Mouse (Mus musculus): ENCODE data around the gene Iqcf1. TPM values are rescaled to one million over a fixed set of nuclear protein-coding genes. Genes with fewer than 3 reads are reported as not detected.

Iqcf1 gene
- total and polyA plus RNA-seq, 2 experiments from 2014 or later = not detected

DNA sequence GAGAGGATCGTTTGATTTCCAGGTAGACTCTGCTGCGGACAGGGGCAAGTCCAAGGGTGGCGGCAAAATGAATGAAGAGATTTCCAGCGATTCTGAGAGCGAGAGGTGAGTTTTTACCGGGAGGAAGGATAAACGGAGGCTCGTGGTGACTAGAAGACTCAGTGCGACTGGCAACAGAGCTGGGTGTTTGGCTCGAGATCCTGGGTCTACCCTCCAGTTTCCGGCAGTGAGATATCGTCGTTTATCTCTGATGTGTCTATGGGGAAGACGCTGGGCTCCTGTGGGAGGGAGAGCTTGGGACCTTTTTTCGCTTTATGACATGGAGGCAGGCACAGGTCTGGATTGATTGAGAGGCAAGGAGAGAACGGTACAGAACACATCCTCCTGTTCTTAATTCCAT lies 22.1 kb upstream of the Iqcf1 start:
- H3K4me1 ChIP-seq (ENCODE audit: insufficient read depth, low read length) = peaks cover 5% of the 10 kb centered on the region; the same call in 1 of the 2 replicates
- peak overlapping the region; percentile 58 for H3K4me3 ChIP-seq (ENCODE audit: low read depth, low read length)
- H3K9me3 ChIP-seq (ENCODE audit: low read length) = no peaks in the 10 kb centered on the region
- H3K4me2 ChIP-seq (ENCODE audit: low read depth, low read length, poor library complexity, severe bottlenecking) = peak overlapping the region; percentile 61
- no peak for DNase-seq (ENCODE audit: low spot score)
- 6% methylated on average over 16 of the region's 16 CpGs for WGBS
- peaks cover 14% of the 10 kb centered on the region for H3K36me3 ChIP-seq (ENCODE audit: insufficient read depth, low read length)
- 0 out of 2 replicates have a peak overlapping the region, but pooled peaks have one; percentile 21 for H3K27ac ChIP-seq (ENCODE audit: low read depth, low read length)
- peak overlapping the region; percentile 62 for H3K9ac ChIP-seq (replicated peaks; ENCODE audit: low read length, poor library complexity, severe bottlenecking)
- TF ChIP-seq CTCF (IDR thresholded peaks at IDR 0.05) = no peak
- ATAC-seq (ENCODE audit: low FRiP score) = no peak
- no peaks in the 10 kb centered on the region for H3K27me3 ChIP-seq (ENCODE audit: insufficient read depth, low read length)

DNA sequence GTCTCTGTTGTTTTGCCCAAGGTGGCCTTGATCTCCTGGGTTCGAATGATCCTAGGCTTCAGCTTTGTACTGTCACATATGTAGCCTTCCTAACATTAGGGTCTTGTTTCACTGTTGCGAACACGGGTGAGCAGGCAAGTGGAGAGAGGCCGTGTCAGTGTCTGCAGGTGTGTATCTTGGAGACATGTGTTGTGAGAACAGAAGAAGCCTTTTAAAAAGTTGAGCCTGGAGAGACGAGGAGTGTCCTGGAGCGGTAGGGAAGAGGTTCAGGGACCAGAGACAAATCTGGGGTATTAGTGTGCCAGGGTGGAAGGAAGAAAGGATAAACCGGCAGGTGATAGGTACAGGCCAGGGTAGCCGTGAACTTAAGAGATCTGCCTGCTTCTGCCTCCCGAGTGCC lies 21.7 kb upstream of the Iqcf1 start:
- peak overlapping the region; percentile 58 for H3K4me3 ChIP-seq (ENCODE audit: low read depth, low read length)
- DNase-seq (ENCODE audit: low spot score) = no peak
- ATAC-seq (ENCODE audit: low FRiP score) = no peak
- H3K27me3 ChIP-seq (ENCODE audit: insufficient read depth, low read length) = no peaks in the 10 kb centered on the region
- peaks cover 19% of the 10 kb centered on the region for H3K36me3 ChIP-seq (ENCODE audit: insufficient read depth, low read length)
- peaks cover 5% of the 10 kb centered on the region; the same call in 1 of the 2 replicates for H3K4me1 ChIP-seq (ENCODE audit: insufficient read depth, low read length)
- peak overlapping the region; percentile 62; the same call in 1 of the 2 replicates for H3K9ac ChIP-seq (replicated peaks; ENCODE audit: low read length, poor library complexity, severe bottlenecking)
- 85% methylated on average over 9 of the region's 9 CpGs for WGBS
- H3K9me3 ChIP-seq (ENCODE audit: low read length) = no peaks in the 10 kb centered on the region
- peak overlapping the region; percentile 61 for H3K4me2 ChIP-seq (ENCODE audit: low read depth, low read length, poor library complexity, severe bottlenecking)
- H3K27ac ChIP-seq (ENCODE audit: low read depth, low read length) = no peak overlapping the region
- no peak for TF ChIP-seq CTCF (IDR thresholded peaks at IDR 0.05)

DNA sequence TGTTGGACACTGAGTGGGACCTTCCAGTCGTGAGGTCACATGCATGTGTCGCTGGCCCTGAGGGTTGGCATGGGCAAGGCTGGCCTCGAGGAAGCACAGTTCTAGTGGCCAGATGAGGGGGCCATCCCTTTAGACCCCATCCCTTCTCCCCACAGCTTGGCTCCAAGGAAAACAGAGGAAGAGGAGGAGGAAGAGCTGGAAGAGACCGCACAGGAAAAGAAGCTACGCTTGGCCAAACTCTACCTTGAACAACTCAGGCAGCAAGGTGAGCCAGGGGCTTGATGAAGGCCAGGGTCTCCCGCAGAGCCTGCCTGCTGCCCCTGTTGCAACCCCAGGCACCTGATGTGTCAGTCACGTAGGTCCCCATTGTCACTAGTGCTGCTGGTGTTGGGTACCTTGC lies 19.2 kb upstream of the Iqcf1 start:
- no peak overlapping the region for H3K4me3 ChIP-seq (ENCODE audit: low read depth, low read length)
- no peak overlapping the region for H3K9ac ChIP-seq (replicated peaks; ENCODE audit: low read length, poor library complexity, severe bottlenecking)
- peaks cover 41% of the 10 kb centered on the region for H3K36me3 ChIP-seq (ENCODE audit: insufficient read depth, low read length)
- DNase-seq (ENCODE audit: low spot score) (no peak), ATAC-seq (ENCODE audit: low FRiP score) (no peak)
- no peak overlapping the region for H3K27ac ChIP-seq (ENCODE audit: low read depth, low read length)
- TF ChIP-seq CTCF (IDR thresholded peaks at IDR 0.05) = no peak
- no peaks in the 10 kb centered on the region for H3K27me3 ChIP-seq (ENCODE audit: insufficient read depth, low read length)
- no peak overlapping the region for H3K4me2 ChIP-seq (ENCODE audit: low read depth, low read length, poor library complexity, severe bottlenecking)
- WGBS = 97% methylated on average over 7 of the region's 7 CpGs
- peaks cover 5% of the 10 kb centered on the region; the same call in 1 of the 2 replicates for H3K4me1 ChIP-seq (ENCODE audit: insufficient read depth, low read length)
- H3K9me3 ChIP-seq (ENCODE audit: low read length) = no peaks in the 10 kb centered on the region

DNA sequence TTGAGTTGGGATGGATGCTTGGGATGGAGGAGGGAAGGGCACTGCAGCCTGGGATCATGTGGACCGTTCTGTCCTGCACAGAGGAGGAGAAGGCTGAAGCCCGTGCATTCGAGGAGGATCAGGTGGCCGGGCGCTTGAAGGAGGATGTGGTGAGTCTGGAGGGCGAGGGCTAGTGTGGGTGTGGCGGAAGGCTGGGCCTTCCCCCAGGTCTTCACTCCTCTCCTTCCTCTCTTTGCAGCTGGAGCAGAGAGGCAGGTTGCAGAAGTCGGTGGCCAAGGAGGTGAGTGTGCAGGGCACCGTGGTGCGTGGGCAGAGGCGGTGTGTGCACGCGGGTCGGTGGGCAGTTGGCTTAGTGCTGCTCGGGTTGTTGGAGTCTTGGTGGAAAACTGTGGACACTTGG lies 18.7 kb upstream of the Iqcf1 start:
- 98% methylated on average over 15 of the region's 15 CpGs for WGBS
- H3K9ac ChIP-seq (replicated peaks; ENCODE audit: low read length, poor library complexity, severe bottlenecking) = no peak overlapping the region
- no peak overlapping the region for H3K4me2 ChIP-seq (ENCODE audit: low read depth, low read length, poor library complexity, severe bottlenecking)
- H3K4me1 ChIP-seq (ENCODE audit: insufficient read depth, low read length) = peaks cover 5% of the 10 kb centered on the region; the same call in 1 of the 2 replicates
- ATAC-seq (ENCODE audit: low FRiP score) (no peak), DNase-seq (ENCODE audit: low spot score) (no peak)
- no peaks in the 10 kb centered on the region for H3K9me3 ChIP-seq (ENCODE audit: low read length)
- TF ChIP-seq CTCF (IDR thresholded peaks at IDR 0.05) = no peak
- peaks cover 44% of the 10 kb centered on the region for H3K36me3 ChIP-seq (ENCODE audit: insufficient read depth, low read length)
- no peaks in the 10 kb centered on the region for H3K27me3 ChIP-seq (ENCODE audit: insufficient read depth, low read length)
- no peak overlapping the region for H3K27ac ChIP-seq (ENCODE audit: low read depth, low read length)
- H3K4me3 ChIP-seq (ENCODE audit: low read depth, low read length) = no peak overlapping the region

DNA sequence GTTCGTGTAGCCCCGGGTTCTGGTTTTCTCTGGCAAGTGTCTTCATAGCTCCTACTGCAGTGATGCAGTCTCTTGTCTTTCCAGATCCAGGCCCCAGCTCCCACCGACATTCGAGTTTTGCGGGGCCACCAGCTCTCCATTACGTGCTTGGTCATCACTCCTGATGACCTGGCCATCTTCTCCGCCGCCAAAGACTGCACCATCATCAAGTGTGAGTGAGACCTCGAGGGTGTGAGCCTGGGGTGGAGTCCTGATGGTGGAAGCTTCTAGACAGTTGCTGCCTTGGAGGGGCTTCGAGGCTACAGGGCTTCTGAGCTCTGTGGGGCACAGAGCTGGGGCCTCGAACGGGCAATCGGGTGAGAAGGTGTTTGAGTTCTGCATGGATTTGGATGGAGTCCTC lies 18.1 kb upstream of the Iqcf1 start:
- no peak for TF ChIP-seq CTCF (IDR thresholded peaks at IDR 0.05)
- Histone ChIP-seq H3K36me3 (ENCODE audit: insufficient read depth, low read length) (peaks cover 44% of the 10 kb centered on the region), H3K4me2 (ENCODE audit: low read depth, low read length, poor library complexity, severe bottlenecking) (no peak overlapping the region), H3K4me3 (ENCODE audit: low read depth, low read length) (no peak overlapping the region), H3K4me1 (ENCODE audit: insufficient read depth, low read length) (peaks cover 5% of the 10 kb centered on the region; the same call in 1 of the 2 replicates), H3K9me3 (ENCODE audit: low read length) (no peaks in the 10 kb centered on the region), H3K27ac (ENCODE audit: low read depth, low read length) (no peak overlapping the region), H3K27me3 (ENCODE audit: insufficient read depth, low read length) (no peaks in the 10 kb centered on the region), H3K9ac (replicated peaks; ENCODE audit: low read length, poor library complexity, severe bottlenecking) (no peak overlapping the region)
- WGBS = 95% methylated on average over 13 of the region's 13 CpGs
- DNase-seq (ENCODE audit: low spot score) = no peak
- no peak for ATAC-seq (ENCODE audit: low FRiP score)

DNA sequence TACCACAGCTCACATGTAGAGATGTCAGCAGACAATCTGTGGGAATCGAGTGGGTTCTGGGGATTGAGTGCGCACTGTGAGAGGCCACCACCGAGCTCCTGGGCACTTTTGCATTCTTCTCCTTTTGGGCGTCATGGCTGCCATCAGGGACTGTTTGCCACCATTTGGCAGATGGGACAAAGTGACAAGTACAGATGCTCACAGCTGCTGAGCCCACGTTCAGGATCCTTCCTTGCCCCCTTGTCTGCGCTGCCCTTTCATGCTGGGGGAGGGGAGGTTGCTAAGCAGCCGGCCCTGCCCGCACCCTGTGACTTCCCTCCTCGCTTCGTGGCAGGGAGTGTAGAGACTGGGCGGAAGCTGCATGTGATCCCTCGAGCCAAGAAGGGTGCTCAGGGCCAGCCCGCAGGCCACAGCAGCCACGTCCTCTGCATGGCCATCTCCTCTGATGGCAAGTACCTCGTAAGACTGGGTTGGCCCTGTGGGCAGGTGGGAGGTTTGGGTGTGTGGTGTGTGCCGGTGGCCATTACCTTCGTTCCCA lies 17.1 kb upstream of the Iqcf1 start:
- Histone ChIP-seq H3K4me1 (ENCODE audit: insufficient read depth, low read length) (peaks cover 5% of the 10 kb centered on the region; the same call in 1 of the 2 replicates), H3K9ac (replicated peaks; ENCODE audit: low read length, poor library complexity, severe bottlenecking) (no peak overlapping the region), H3K36me3 (ENCODE audit: insufficient read depth, low read length) (peaks cover 44% of the 10 kb centered on the region), H3K27ac (ENCODE audit: low read depth, low read length) (no peak overlapping the region), H3K4me2 (ENCODE audit: low read depth, low read length, poor library complexity, severe bottlenecking) (no peak overlapping the region), H3K4me3 (ENCODE audit: low read depth, low read length) (no peak overlapping the region), H3K27me3 (ENCODE audit: insufficient read depth, low read length) (no peaks in the 10 kb centered on the region), H3K9me3 (ENCODE audit: low read length) (no peaks in the 10 kb centered on the region)
- DNase-seq (ENCODE audit: low spot score) = no peak
- 90% methylated on average over 17 of the region's 17 CpGs for WGBS
- ATAC-seq (ENCODE audit: low FRiP score) = no peak
- no peak for TF ChIP-seq CTCF (IDR thresholded peaks at IDR 0.05)
